Mouse (Mus musculus): ENCODE results near the gene Wars. TPM values are rescaled to one million over a fixed set of nuclear protein-coding genes. Genes with fewer than 3 reads are reported as not detected.
A peak's percentile ranks its signal among the peaks of the same experiment; 100 is the strongest.

Gene Wars
- polyA plus RNA-seq, 1 experiment from 2014 or later, result 84.0 TPM

- H3K36me3 ChIP-seq (ENCODE audit: insufficient read depth, low read length), result peaks cover 19% of the 10 kb centered on the region; the same call in 1 of the 2 replicates
- H3K4me1 ChIP-seq (ENCODE audit: insufficient read depth, low read depth, low read length), result peaks cover 3% of the 10 kb centered on the region; the same call in 1 of the 2 replicates
- ATAC-seq (peak; percentile 86), DNase-seq (ENCODE audit: low spot score) (peak; percentile 89)
- no peaks in the 10 kb centered on the region for H3K9me3 ChIP-seq (ENCODE audit: low read length)
- no peak overlapping the region for H3K4me3 ChIP-seq (ENCODE audit: low read depth, low read length)
- H3K9ac ChIP-seq (replicated peaks; ENCODE audit: low read depth), result no peak overlapping the region
- no peaks in the 10 kb centered on the region for H3K27me3 ChIP-seq (replicated peaks; ENCODE audit: insufficient read depth, low read length)
- 0 out of 2 replicates have a peak overlapping the region, but pooled peaks have one; percentile 5 for H3K4me2 ChIP-seq (replicated peaks; ENCODE audit: low read depth, low read length)
- peak overlapping the region; percentile 65 for H3K27ac ChIP-seq (ENCODE audit: low read length)
- TF ChIP-seq CTCF (IDR thresholded peaks at IDR 0.05) (no peak), EP300 (IDR thresholded peaks at IDR 0.05) (peak; percentile 63; the same call in 1 of the 2 replicates)
- 43% methylated on average over 7 of the region's 7 CpGs for WGBS
Measured at GRCm38 (mm10) chr12:108857589-108858184, 36.3 kb downstream of the Wars start.

- TF ChIP-seq CTCF (IDR thresholded peaks at IDR 0.05) (no peak), EP300 (IDR thresholded peaks at IDR 0.05) (no peak)
- ATAC-seq (no peak), DNase-seq (ENCODE audit: low spot score) (no peak)
- peak overlapping the region; percentile 65; the same call in 1 of the 2 replicates for H3K27ac ChIP-seq (ENCODE audit: low read length)
- no peak overlapping the region for H3K4me3 ChIP-seq (ENCODE audit: low read depth, low read length)
- H3K4me2 ChIP-seq (replicated peaks; ENCODE audit: low read depth, low read length), result 0 out of 2 replicates have a peak overlapping the region, but pooled peaks have one; percentile 5
- no peak overlapping the region for H3K9ac ChIP-seq (replicated peaks; ENCODE audit: low read depth)
- peaks cover 13% of the 10 kb centered on the region; the same call in 1 of the 2 replicates for H3K36me3 ChIP-seq (ENCODE audit: insufficient read depth, low read length)
- H3K27me3 ChIP-seq (replicated peaks; ENCODE audit: insufficient read depth, low read length), result no peaks in the 10 kb centered on the region
- peaks cover 3% of the 10 kb centered on the region; the same call in 1 of the 2 replicates for H3K4me1 ChIP-seq (ENCODE audit: insufficient read depth, low read depth, low read length)
- 76% methylated on average over 7 of the region's 7 CpGs for WGBS
- H3K9me3 ChIP-seq (ENCODE audit: low read length), result no peaks in the 10 kb centered on the region
Measured at GRCm38 (mm10) chr12:108857109-108857508, 36.9 kb downstream of the Wars start.

DNA sequence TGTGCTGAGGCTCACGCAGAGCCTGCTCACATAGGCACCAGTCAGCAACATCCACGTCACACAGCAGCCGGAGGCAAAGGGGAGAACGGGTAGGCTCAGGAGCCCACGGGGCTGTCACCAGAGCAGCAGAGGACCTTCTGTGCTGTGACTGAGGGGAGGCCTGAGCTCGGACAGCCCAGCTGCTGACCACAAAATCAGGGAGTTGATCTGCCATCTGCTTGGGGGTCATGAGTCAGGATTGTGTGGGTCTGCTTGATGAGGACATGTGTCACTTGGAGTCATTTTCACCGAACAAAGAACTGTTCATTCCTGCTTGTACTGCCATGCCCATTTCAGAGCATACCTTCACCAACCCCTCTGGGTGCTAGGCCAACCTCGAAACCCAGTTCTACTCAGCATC lies 37.8 kb downstream of the Wars start:
- Histone ChIP-seq H3K9me3 (ENCODE audit: low read length) (no peaks in the 10 kb centered on the region), H3K4me3 (ENCODE audit: low read depth, low read length) (no peak overlapping the region), H3K36me3 (ENCODE audit: insufficient read depth, low read length) (0 out of 2 replicates have a peak, but pooled peaks cover 4% of the 10 kb centered on the region), H3K27me3 (replicated peaks; ENCODE audit: insufficient read depth, low read length) (no peaks in the 10 kb centered on the region), H3K4me1 (ENCODE audit: insufficient read depth, low read depth, low read length) (peaks cover 8% of the 10 kb centered on the region; the same call in 1 of the 2 replicates), H3K4me2 (replicated peaks; ENCODE audit: low read depth, low read length) (no peak overlapping the region), H3K27ac (ENCODE audit: low read length) (no peak overlapping the region), H3K9ac (replicated peaks; ENCODE audit: low read depth) (no peak overlapping the region)
- WGBS, result 74% methylated on average over 8 of the region's 8 CpGs
- DNase-seq (ENCODE audit: low spot score) (no peak), ATAC-seq (no peak)
- TF ChIP-seq CTCF (IDR thresholded peaks at IDR 0.05), result no peak
- no peak for TF ChIP-seq EP300 (IDR thresholded peaks at IDR 0.05)

DNA sequence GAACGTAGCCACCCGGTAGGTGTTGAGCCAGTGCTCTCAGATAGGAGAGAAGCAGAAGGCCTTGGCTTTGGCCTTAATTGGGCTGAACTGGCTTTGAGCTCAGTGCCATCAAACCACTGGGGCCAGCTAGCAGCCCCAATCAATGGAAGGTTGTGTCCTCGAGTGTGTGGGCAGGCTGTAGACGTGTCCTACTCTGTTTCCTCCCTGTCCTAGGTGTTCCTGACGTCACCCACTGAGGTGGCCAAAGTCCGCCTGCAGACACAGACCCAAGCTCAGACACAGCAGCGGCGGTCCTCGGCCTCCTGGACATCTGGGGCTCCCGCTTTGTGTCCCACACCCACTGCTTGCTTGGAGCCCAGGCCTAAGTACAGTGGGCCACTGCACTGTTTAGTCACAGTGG lies 38.9 kb downstream of the Wars start:
- Histone ChIP-seq H3K27me3 (replicated peaks; ENCODE audit: insufficient read depth, low read length) (no peaks in the 10 kb centered on the region), H3K4me2 (replicated peaks; ENCODE audit: low read depth, low read length) (no peak overlapping the region), H3K9ac (replicated peaks; ENCODE audit: low read depth) (no peak overlapping the region), H3K4me1 (ENCODE audit: insufficient read depth, low read depth, low read length) (peaks cover 8% of the 10 kb centered on the region; the same call in 1 of the 2 replicates), H3K9me3 (ENCODE audit: low read length) (no peaks in the 10 kb centered on the region), H3K4me3 (ENCODE audit: low read depth, low read length) (no peak overlapping the region), H3K36me3 (ENCODE audit: insufficient read depth, low read length) (0 out of 2 replicates have a peak, but pooled peaks cover 3% of the 10 kb centered on the region), H3K27ac (ENCODE audit: low read length) (no peak overlapping the region)
- DNase-seq (ENCODE audit: low spot score), result no peak
- TF ChIP-seq CTCF (IDR thresholded peaks at IDR 0.05), result no peak
- no peak for TF ChIP-seq EP300 (IDR thresholded peaks at IDR 0.05)
- 88% methylated on average over 10 of the region's 10 CpGs for WGBS
- no peak for ATAC-seq

- Histone ChIP-seq H3K9me3 (ENCODE audit: low read length) (no peaks in the 10 kb centered on the region), H3K9ac (replicated peaks; ENCODE audit: low read depth) (no peak overlapping the region), H3K4me3 (ENCODE audit: low read depth, low read length) (no peak overlapping the region), H3K36me3 (ENCODE audit: insufficient read depth, low read length) (no peaks in the 10 kb centered on the region), H3K4me2 (replicated peaks; ENCODE audit: low read depth, low read length) (no peak overlapping the region), H3K4me1 (ENCODE audit: insufficient read depth, low read depth, low read length) (peaks cover 5% of the 10 kb centered on the region; the same call in 1 of the 2 replicates), H3K27ac (ENCODE audit: low read length) (no peak overlapping the region), H3K27me3 (replicated peaks; ENCODE audit: insufficient read depth, low read length) (no peaks in the 10 kb centered on the region)
- no peak for ATAC-seq
- TF ChIP-seq CTCF (IDR thresholded peaks at IDR 0.05), result no peak
- TF ChIP-seq EP300 (IDR thresholded peaks at IDR 0.05), result no peak
- WGBS, result 88% methylated on average over 8 of the region's 8 CpGs
- DNase-seq (ENCODE audit: low spot score), result no peak
Measured at GRCm38 (mm10) chr12:108852822-108853221, 41.2 kb downstream of the Wars start.

- WGBS, result 78% methylated on average over 8 of the region's 8 CpGs
- no peak overlapping the region for H3K4me3 ChIP-seq (ENCODE audit: low read depth, low read length)
- DNase-seq (ENCODE audit: low spot score), result no peak
Measured at GRCm38 (mm10) chr12:108850886-108851285, 43.1 kb downstream of the Wars start.

More at GRCm38 (mm10) chr12:108850886-108851285, 43.1 kb downstream of the Wars start:
- no peaks in the 10 kb centered on the region for H3K27me3 ChIP-seq (replicated peaks; ENCODE audit: insufficient read depth, low read length)
- no peaks in the 10 kb centered on the region for H3K36me3 ChIP-seq (ENCODE audit: insufficient read depth, low read length)
- H3K4me1 ChIP-seq (ENCODE audit: insufficient read depth, low read depth, low read length), result peaks cover 5% of the 10 kb centered on the region; the same call in 1 of the 2 replicates
- no peak for TF ChIP-seq EP300 (IDR thresholded peaks at IDR 0.05)
- TF ChIP-seq CTCF (IDR thresholded peaks at IDR 0.05), result no peak
- H3K27ac ChIP-seq (ENCODE audit: low read length), result no peak overlapping the region
- H3K4me2 ChIP-seq (replicated peaks; ENCODE audit: low read depth, low read length), result no peak overlapping the region
- no peak overlapping the region for H3K9ac ChIP-seq (replicated peaks; ENCODE audit: low read depth)
- ATAC-seq, result no peak
- no peaks in the 10 kb centered on the region for H3K9me3 ChIP-seq (ENCODE audit: low read length)
